Mouse (Mus musculus) embryonic facial prominence, embryonic 14.5 days (tissue): Measurements from ENCODE around the gene Cct2. TPM values are rescaled to one million over a fixed set of nuclear protein-coding genes. Genes with fewer than 3 reads are reported as not detected.

Source experiments
- ATAC-seq: fragments of 200-750 bp; cut with Nextera tagmentation; 2 replicates; pipeline ENCODE4 v1.8.0; 2017; ENCODE audit warnings: low read depth, moderate number of reproducible peaks, moderate TSS enrichment
- DNase-seq: peaks from one replicate; pipeline ENCODE4 v3.0.0-alpha.2; 2015; ENCODE audit warnings: low spot score
- H3K27ac ChIP-seq: fragments of 300-500 bp; sonication (generic); replicated peaks from 2 replicates; pipeline ENCODE4 v1.5.1; 2014; ENCODE audit warnings: low read depth, mild to moderate bottlenecking, low read length, moderate library complexity
- H3K27me3 ChIP-seq: fragments of 300-500 bp; sonication (generic); replicated peaks from 2 replicates; pipeline ENCODE4 v1.6.1; 2014; ENCODE audit warnings: low read length; ENCODE audit not compliant: control insufficient read depth, insufficient read depth
- H3K36me3 ChIP-seq: fragments of 300-500 bp; sonication (generic); 2 replicates; pipeline ENCODE4 v1.6.1; 2014; ENCODE audit warnings: low read length, mixed read lengths; ENCODE audit not compliant: control insufficient read depth, insufficient read depth
- H3K4me1 ChIP-seq: fragments of 300-500 bp; sonication (generic); 2 replicates; pipeline ENCODE4 v1.6.1; 2014; ENCODE audit warnings: antibody characterized with exemption, low read length; ENCODE audit not compliant: control insufficient read depth, insufficient read depth
- H3K4me2 ChIP-seq: fragments of 300-500 bp; sonication (generic); 2 replicates; pipeline ENCODE4 v1.6.1; 2014; ENCODE audit warnings: low read depth, mild to moderate bottlenecking, low read length, moderate library complexity, mixed read lengths
- H3K4me3 ChIP-seq: fragments of 300-500 bp; sonication (generic); 2 replicates; pipeline ENCODE4 v1.5.1; 2014; ENCODE audit warnings: low read depth, mild to moderate bottlenecking, low read length
- H3K9ac ChIP-seq: fragments of 300-500 bp; sonication (generic); 2 replicates; pipeline ENCODE4 v1.6.1; 2014; ENCODE audit warnings: low read depth, mild to moderate bottlenecking, low read length, moderate library complexity, mixed read lengths
- H3K9me3 ChIP-seq: fragments of 300-500 bp; sonication (generic); 2 replicates; pipeline ENCODE4 v1.6.1; 2016; ENCODE audit warnings: low read length; ENCODE audit not compliant: control insufficient read depth
- WGBS: fragments of 180-500 bp; shearing (Covaris S2); extraction: QIAGEN DNeasy Blood & Tissue Kit; methylation state at CpG from one replicate; pipeline ENCODE4 v1.1.7; 2014; 5-methylcytosine and 5-hydroxymethylcytosine counted together
- polyA plus RNA-seq: library from polyadenylated mRNA; unstranded; fragments of >200 nt; fragmentation: Nextera tagmentation; extraction: Ambion mirVana; gene quantifications from 2 replicates; pipeline ENCODE4 v1.2.1, GENCODE M21; 2014

Cct2 gene
- polyA plus RNA-seq, 1 experiment from 2014 or later = 266 TPM

- H3K27ac ChIP-seq = no peak overlapping the region
- peak overlapping the region; percentile 13; the same call in 1 of the 2 replicates for H3K4me3 ChIP-seq
- DNase-seq (no peak), ATAC-seq (no peak)
- H3K36me3 ChIP-seq = no peaks in the 10 kb centered on the region
- H3K9me3 ChIP-seq = no peaks in the 10 kb centered on the region
- H3K9ac ChIP-seq = no peak overlapping the region
- 48% methylated on average over 15 of the region's 16 CpGs for WGBS
- peaks cover 3% of the 10 kb centered on the region; the same call in 1 of the 2 replicates for H3K27me3 ChIP-seq
- peak overlapping the region; percentile 43; the same call in 1 of the 2 replicates for H3K4me2 ChIP-seq
- peaks cover 10% of the 10 kb centered on the region for H3K4me1 ChIP-seq
Measured at GRCm38 (mm10) chr10:117023693-117024092, 39.9 kb downstream of the Cct2 start.

- H3K4me2 ChIP-seq = no peak overlapping the region
- H3K4me1 ChIP-seq = peaks cover 10% of the 10 kb centered on the region
- DNase-seq (peak; percentile 76), ATAC-seq (peak; percentile 87)
- WGBS = 9% methylated on average over 20 of the region's 21 CpGs
- H3K27ac ChIP-seq = no peak overlapping the region
- H3K27me3 ChIP-seq = peaks cover 3% of the 10 kb centered on the region; the same call in 1 of the 2 replicates
- no peaks in the 10 kb centered on the region for H3K9me3 ChIP-seq
- no peaks in the 10 kb centered on the region for H3K36me3 ChIP-seq
- no peak overlapping the region for H3K4me3 ChIP-seq
- H3K9ac ChIP-seq = no peak overlapping the region
Measured at GRCm38 (mm10) chr10:117021020-117021754, 42.4 kb downstream of the Cct2 start.

- no peak overlapping the region for H3K4me3 ChIP-seq
- no peak for DNase-seq
- H3K9ac ChIP-seq = no peak overlapping the region
- 49% methylated on average over 7 of the region's 7 CpGs for WGBS
- H3K27me3 ChIP-seq = no peaks in the 10 kb centered on the region; the same call in 1 of the 2 replicates
- no peaks in the 10 kb centered on the region for H3K9me3 ChIP-seq
- H3K4me1 ChIP-seq = peaks cover 13% of the 10 kb centered on the region; the same call in 1 of the 2 replicates
- H3K4me2 ChIP-seq = no peak overlapping the region
- H3K36me3 ChIP-seq = no peaks in the 10 kb centered on the region
- no peak for ATAC-seq
- no peak overlapping the region for H3K27ac ChIP-seq
Measured at GRCm38 (mm10) chr10:117018281-117018840, 45.3 kb downstream of the Cct2 start.

- WGBS = 71% methylated on average over 5 of the region's 5 CpGs
- Histone ChIP-seq H3K9me3 (no peaks in the 10 kb centered on the region), H3K9ac (no peak overlapping the region), H3K27me3 (no peaks in the 10 kb centered on the region), H3K4me1 (0 out of 2 replicates have a peak, but pooled peaks cover 7% of the 10 kb centered on the region), H3K4me2 (no peak overlapping the region), H3K27ac (no peak overlapping the region), H3K36me3 (no peaks in the 10 kb centered on the region), H3K4me3 (no peak overlapping the region)
- ATAC-seq (no peak), DNase-seq (no peak)
Measured at GRCm38 (mm10) chr10:117014565-117014964, 49.0 kb downstream of the Cct2 start.

GRCm38 (mm10) chr10:117013689-117014390 is 49.8 kb downstream of the Cct2 start:
- DNase-seq (peak; percentile 89), ATAC-seq (peak; percentile 94)
- Histone ChIP-seq H3K36me3 (no peaks in the 10 kb centered on the region), H3K4me1 (0 out of 2 replicates have a peak, but pooled peaks cover 7% of the 10 kb centered on the region), H3K4me3 (no peak overlapping the region), H3K27me3 (no peaks in the 10 kb centered on the region), H3K4me2 (peak overlapping the region; percentile 26; the same call in 1 of the 2 replicates), H3K9ac (no peak overlapping the region), H3K27ac (no peak overlapping the region), H3K9me3 (no peaks in the 10 kb centered on the region)
- WGBS = 21% methylated on average over 12 of the region's 12 CpGs

- H3K4me1 ChIP-seq = 0 out of 2 replicates have a peak, but pooled peaks cover 7% of the 10 kb centered on the region
- H3K9me3 ChIP-seq = no peaks in the 10 kb centered on the region
- H3K9ac ChIP-seq = no peak overlapping the region
- H3K36me3 ChIP-seq = no peaks in the 10 kb centered on the region
- ATAC-seq (no peak), DNase-seq (no peak)
- no peak overlapping the region for H3K4me3 ChIP-seq
- H3K4me2 ChIP-seq = no peak overlapping the region
- 51% methylated on average over 8 of the region's 8 CpGs for WGBS
- no peaks in the 10 kb centered on the region for H3K27me3 ChIP-seq
- no peak overlapping the region for H3K27ac ChIP-seq
Measured at GRCm38 (mm10) chr10:117011047-117011446, 52.6 kb downstream of the Cct2 start.

- Histone ChIP-seq H3K36me3 (no peaks in the 10 kb centered on the region), H3K27me3 (no peaks in the 10 kb centered on the region), H3K4me3 (no peak overlapping the region), H3K4me2 (no peak overlapping the region), H3K9me3 (no peaks in the 10 kb centered on the region), H3K9ac (no peak overlapping the region), H3K27ac (no peak overlapping the region), H3K4me1 (0 out of 2 replicates have a peak, but pooled peaks cover 7% of the 10 kb centered on the region)
- no peak for DNase-seq
- no peak for ATAC-seq
- WGBS = 88% methylated on average over 6 of the region's 6 CpGs
Measured at GRCm38 (mm10) chr10:117009691-117010090, 53.9 kb downstream of the Cct2 start.

GRCm38 (mm10) chr10:117005707-117006464 is 57.7 kb downstream of the Cct2 start:
- H3K4me3 ChIP-seq = no peak overlapping the region
- no peak overlapping the region for H3K27ac ChIP-seq
- no peak overlapping the region for H3K4me2 ChIP-seq
- ATAC-seq = no peak
- H3K36me3 ChIP-seq = no peaks in the 10 kb centered on the region
- H3K27me3 ChIP-seq = no peaks in the 10 kb centered on the region
- H3K4me1 ChIP-seq = no peaks in the 10 kb centered on the region
- H3K9me3 ChIP-seq = no peaks in the 10 kb centered on the region
- DNase-seq = no peak
- H3K9ac ChIP-seq = no peak overlapping the region
- 53% methylated on average over 12 of the region's 12 CpGs for WGBS
